Mouse (Mus musculus) adrenal gland (tissue): ENCODE measurements around the gene BC061237.
"Not testable (repeated sequence)": the region's sequence is repeated elsewhere in the genome, so short reads cannot be mapped to it uniquely, and the experiment has no call there.

Experiments
- intact Hi-C: fragments of 180-260 bp; cut with DNase I; formaldehyde crosslinking; loops from one replicate; pipeline ENCODE4 v1.15.1; 2025
- long read RNA-seq, 2 experiments: library from polyadenylated mRNA; unstranded; transcript quantifications; one replicate each; pipeline ENCODE4 v2.0.0; 2020; ENCODE audit warnings: borderline replicate concordance in 1 of 2; ENCODE audit not compliant: insufficient replicate concordance in 1 of 2

Gene BC061237
- long read RNA-seq, experiment 1 = 0 reads
- long read RNA-seq, experiment 2 = 0 reads

GRCm38 (mm10) chr14:44492163-44492562, at the start of gene BC061237:
TSS of gene BC061237 (plus strand) at chr14:44492463.
- intact Hi-C loops = not testable (repeated sequence)

GRCm38 (mm10) chr14:44517976-44518375, 25.7 kb downstream of the BC061237 start, which contains the start of gene Gm17093:
TSS of gene Gm17093 (plus strand) at chr14:44518276.
- intact Hi-C loops = not testable (repeated sequence)

- intact Hi-C loops = not testable (repeated sequence)
Observed at GRCm38 (mm10) chr14:44547961-44548360, 55.7 kb downstream of the BC061237 start.
